Mouse (Mus musculus) liver, adult 2 months (tissue): ENCODE results near the gene Pip5k1b. TPM values are rescaled to one million over a fixed set of nuclear protein-coding genes. Genes with fewer than 3 reads are reported as not detected.

ENCODE experiments used
- DNase-seq: peaks from one replicate; pipeline ENCODE4 v3.0.0-alpha.2; 2011; ENCODE audit warnings: low read depth, low spot score; ENCODE audit errors: extremely low read depth
- H3K27ac ChIP-seq: fragments of 200-500 bp; replicated peaks from 2 replicates; pipeline ENCODE4 v1.5.1; 2012; ENCODE audit warnings: low read depth, mild to moderate bottlenecking, control low read depth, inconsistent platforms, low read length; ENCODE audit not compliant: insufficient read depth
- H3K27me3 ChIP-seq: fragments of 200-500 bp; 2 replicates; pipeline ENCODE4 v1.6.1; 2012; ENCODE audit warnings: mild to moderate bottlenecking, moderate library complexity, low read length, inconsistent platforms; ENCODE audit not compliant: control insufficient read depth, insufficient read depth
- H3K36me3 ChIP-seq: fragments of 200-500 bp; 2 replicates; pipeline ENCODE4 v1.6.1; 2012; ENCODE audit warnings: low read length, inconsistent platforms; ENCODE audit not compliant: control insufficient read depth, insufficient read depth
- H3K4me1 ChIP-seq: fragments of 200-500 bp; 2 replicates; pipeline ENCODE4 v1.6.1; 2011; ENCODE audit warnings: low read length; ENCODE audit not compliant: control insufficient read depth, insufficient read depth
- H3K4me3 ChIP-seq: fragments of 200-500 bp; 2 replicates; pipeline ENCODE4 v1.5.1; 2011; ENCODE audit warnings: low read depth, mild to moderate bottlenecking, control low read depth, low read length, moderate library complexity; ENCODE audit not compliant: insufficient read depth
- H3K79me2 ChIP-seq: fragments of 200-500 bp; 2 replicates; pipeline ENCODE4 v1.6.1; 2012; ENCODE audit warnings: inconsistent platforms, mild to moderate bottlenecking, low read length, moderate library complexity; ENCODE audit not compliant: control insufficient read depth, insufficient read depth
- H3K9ac ChIP-seq: fragments of 200-500 bp; 2 replicates; pipeline ENCODE4 v1.6.1; 2012; ENCODE audit warnings: low read depth, mild to moderate bottlenecking, control low read depth, inconsistent platforms, low read length
- CTCF ChIP-seq: fragments of 200-500 bp; IDR thresholded peaks from 2 replicates; pipeline ENCODE4 v1.5.1; 2011; ENCODE audit warnings: low read depth, low read length, control low read depth
- POLR2A ChIP-seq: fragments of 200-500 bp; IDR thresholded peaks from 2 replicates; pipeline ENCODE4 v1.6.1; 2011; ENCODE audit warnings: low read length, control low read depth; ENCODE audit not compliant: insufficient read depth; ENCODE audit errors: extremely low read depth
- WGBS: fragments of 180-500 bp; shearing (Covaris S2); methylation state at CpG from one replicate; pipeline ENCODE4 v1.1.7; 2018; 5-methylcytosine and 5-hydroxymethylcytosine counted together
- polyA plus RNA-seq: library from polyadenylated mRNA; depleted of rRNA; stranded (reverse); fragments of >200 nt; gene quantifications from 2 replicates; pipeline ENCODE4 v1.2.3, GENCODE M21; 2012
- total RNA-seq: library from RNA; depleted of rRNA; stranded (reverse); fragments of >200 nt; gene quantifications from 2 replicates; pipeline ENCODE4 v1.2.3, GENCODE M21; 2014

Pip5k1b gene
- total and polyA plus RNA-seq, 2 experiments, result under 0.01 TPM; not detected in 1

- no peak overlapping the region for H3K9ac ChIP-seq
- no peaks in the 10 kb centered on the region for H3K36me3 ChIP-seq
- DNase-seq, result no peak
- TF ChIP-seq POLR2A, result no peak
- no peak for TF ChIP-seq CTCF
- H3K4me1 ChIP-seq, result no peaks in the 10 kb centered on the region
- H3K27me3 ChIP-seq, result no peaks in the 10 kb centered on the region
- 74% methylated on average over 3 of the region's 3 CpGs for WGBS
- H3K27ac ChIP-seq, result no peak overlapping the region
- no peak overlapping the region for H3K4me3 ChIP-seq
- H3K79me2 ChIP-seq, result no peaks in the 10 kb centered on the region
Observed at GRCm38 (mm10) chr19:24536280-24536679, 19.4 kb downstream of the Pip5k1b start.

- 80% methylated on average over 6 of the region's 6 CpGs for WGBS
- H3K4me3 ChIP-seq, result no peak overlapping the region
- no peaks in the 10 kb centered on the region for H3K36me3 ChIP-seq
- no peaks in the 10 kb centered on the region for H3K27me3 ChIP-seq
- H3K9ac ChIP-seq, result no peak overlapping the region
- no peak overlapping the region for H3K27ac ChIP-seq
- DNase-seq, result no peak
- no peak for TF ChIP-seq POLR2A
- TF ChIP-seq CTCF, result no peak
- H3K79me2 ChIP-seq, result no peaks in the 10 kb centered on the region
- no peaks in the 10 kb centered on the region for H3K4me1 ChIP-seq
Observed at GRCm38 (mm10) chr19:24535161-24535560, 20.5 kb downstream of the Pip5k1b start.

GRCm38 (mm10) chr19:24534733-24535132 is 20.9 kb downstream of the Pip5k1b start:
- Histone ChIP-seq H3K27me3 (no peaks in the 10 kb centered on the region), H3K4me1 (no peaks in the 10 kb centered on the region), H3K27ac (no peak overlapping the region), H3K79me2 (no peaks in the 10 kb centered on the region), H3K36me3 (no peaks in the 10 kb centered on the region), H3K4me3 (no peak overlapping the region), H3K9ac (no peak overlapping the region)
- DNase-seq, result no peak
- TF ChIP-seq POLR2A, result no peak
- no peak for TF ChIP-seq CTCF
- 49% methylated on average over 7 of the region's 7 CpGs for WGBS

- Histone ChIP-seq H3K27ac (no peak overlapping the region), H3K4me1 (no peaks in the 10 kb centered on the region), H3K9ac (no peak overlapping the region), H3K79me2 (no peaks in the 10 kb centered on the region), H3K27me3 (no peaks in the 10 kb centered on the region), H3K4me3 (no peak overlapping the region), H3K36me3 (no peaks in the 10 kb centered on the region)
- 52% methylated on average over 4 of the region's 4 CpGs for WGBS
- DNase-seq, result no peak
- TF ChIP-seq CTCF, result no peak
- TF ChIP-seq POLR2A, result no peak
Observed at GRCm38 (mm10) chr19:24528910-24529561, 26.6 kb downstream of the Pip5k1b start.

- DNase-seq, result no peak
- Histone ChIP-seq H3K79me2 (no peaks in the 10 kb centered on the region), H3K4me1 (no peaks in the 10 kb centered on the region), H3K9ac (no peak overlapping the region), H3K4me3 (no peak overlapping the region), H3K27me3 (no peaks in the 10 kb centered on the region), H3K27ac (no peak overlapping the region), H3K36me3 (no peaks in the 10 kb centered on the region)
- TF ChIP-seq CTCF (no peak), POLR2A (no peak)
- 72% methylated on average over 4 of the region's 4 CpGs for WGBS
Observed at GRCm38 (mm10) chr19:24528129-24528730, 27.4 kb downstream of the Pip5k1b start.

- no peaks in the 10 kb centered on the region for H3K79me2 ChIP-seq
- no peaks in the 10 kb centered on the region for H3K4me1 ChIP-seq
- no peak overlapping the region for H3K27ac ChIP-seq
- no peak overlapping the region for H3K9ac ChIP-seq
- no peak for TF ChIP-seq CTCF
- TF ChIP-seq POLR2A, result no peak
- no peak for DNase-seq
- WGBS, result 79% methylated on average over 5 of the region's 5 CpGs
- H3K4me3 ChIP-seq, result no peak overlapping the region
- no peaks in the 10 kb centered on the region for H3K36me3 ChIP-seq
- H3K27me3 ChIP-seq, result no peaks in the 10 kb centered on the region
Observed at GRCm38 (mm10) chr19:24527613-24527948, 28.1 kb downstream of the Pip5k1b start.
